Mouse (Mus musculus): ENCODE measurements at regions not wholly inside any gene's neighbourhood (a gene's known extent, or its start where the extent isn't known, plus 50 kb on each side); places are given as distances from the start of the nearest gene placed in this dataset.
"Not testable (repeated sequence)": the region's sequence is repeated elsewhere in the genome, so short reads cannot be mapped to it uniquely, and the experiment has no call there.

DNA sequence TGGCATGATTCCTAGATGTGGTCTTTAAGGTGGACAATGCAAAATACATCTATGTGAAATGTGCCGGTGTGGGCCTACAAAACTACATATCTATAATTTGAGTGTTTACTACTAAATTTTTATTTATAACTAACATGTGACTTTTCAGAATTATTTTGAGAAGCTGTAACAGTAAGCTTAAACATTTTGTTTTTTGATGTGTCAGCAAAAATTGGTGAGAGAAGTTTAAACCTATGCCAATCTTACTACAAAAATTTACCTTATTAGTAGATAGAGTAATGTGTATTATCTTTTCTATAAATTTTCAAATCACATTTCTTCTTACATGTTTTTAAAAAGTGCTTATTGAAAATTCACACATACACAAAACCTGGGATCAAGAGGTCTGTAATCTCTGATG, 525.1 kb upstream of the Rorb start:
- H3K27ac ChIP-seq (replicated peaks; ENCODE audit: low read depth, low read length): no peak overlapping the region
- no peaks in the 10 kb centered on the region for H3K36me3 ChIP-seq (ENCODE audit: control insufficient read depth, insufficient read depth, low read length)
- 95% methylated on average over 1 of the region's 1 CpGs for WGBS
- ATAC-seq (ENCODE audit: insufficient number of reproducible peaks, low FRiP score, low TSS enrichment, low read depth) (no peak), DNase-seq (ENCODE audit: low spot score) (no peak)
- H3K9ac ChIP-seq (ENCODE audit: low read length): no peak overlapping the region
- no peaks in the 10 kb centered on the region for H3K27me3 ChIP-seq (ENCODE audit: control insufficient read depth, insufficient read depth, low read length)
- H3K4me3 ChIP-seq (ENCODE audit: low read depth, low read length): no peak overlapping the region
- no peaks in the 10 kb centered on the region for H3K4me1 ChIP-seq (ENCODE audit: control insufficient read depth, insufficient read depth, low read length)
- H3K4me2 ChIP-seq (ENCODE audit: low read depth, severe bottlenecking): no peak overlapping the region
- H3K9me3 ChIP-seq (ENCODE audit: control insufficient read depth, low read length): no peaks in the 10 kb centered on the region

DNA sequence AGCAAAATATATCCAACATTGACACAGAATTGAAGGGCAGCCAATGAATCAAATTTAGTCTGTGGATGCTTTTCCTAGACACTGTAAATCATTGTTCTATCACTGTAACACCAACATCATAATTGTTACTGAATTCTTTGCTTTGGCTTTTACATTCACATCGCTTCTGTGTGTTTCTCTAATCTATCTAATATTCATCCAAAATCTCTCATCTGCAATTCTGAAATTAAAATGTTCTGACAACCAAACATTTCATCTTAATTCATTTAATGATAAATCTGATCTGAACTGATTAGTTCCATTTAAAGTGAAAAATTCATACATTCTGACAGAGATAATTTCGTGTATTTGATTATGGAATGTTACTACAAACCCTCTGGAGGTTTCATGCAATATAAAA, 476.9 kb upstream of the Rorb start:
- no peak overlapping the region for H3K4me3 ChIP-seq (ENCODE audit: low read depth, low read length)
- no peak overlapping the region for H3K4me2 ChIP-seq (ENCODE audit: low read depth, severe bottlenecking)
- H3K9ac ChIP-seq (ENCODE audit: low read length): no peak overlapping the region
- H3K27me3 ChIP-seq (ENCODE audit: control insufficient read depth, insufficient read depth, low read length): no peaks in the 10 kb centered on the region
- WGBS: 52% methylated on average over 2 of the region's 2 CpGs
- H3K9me3 ChIP-seq (ENCODE audit: control insufficient read depth, low read length): no peaks in the 10 kb centered on the region
- H3K36me3 ChIP-seq (ENCODE audit: control insufficient read depth, insufficient read depth, low read length): no peaks in the 10 kb centered on the region
- no peak overlapping the region for H3K27ac ChIP-seq (replicated peaks; ENCODE audit: low read depth, low read length)
- no peak for ATAC-seq (ENCODE audit: insufficient number of reproducible peaks, low FRiP score, low TSS enrichment, low read depth)
- DNase-seq (ENCODE audit: low spot score): no peak
- no peaks in the 10 kb centered on the region for H3K4me1 ChIP-seq (ENCODE audit: control insufficient read depth, insufficient read depth, low read length)

DNA sequence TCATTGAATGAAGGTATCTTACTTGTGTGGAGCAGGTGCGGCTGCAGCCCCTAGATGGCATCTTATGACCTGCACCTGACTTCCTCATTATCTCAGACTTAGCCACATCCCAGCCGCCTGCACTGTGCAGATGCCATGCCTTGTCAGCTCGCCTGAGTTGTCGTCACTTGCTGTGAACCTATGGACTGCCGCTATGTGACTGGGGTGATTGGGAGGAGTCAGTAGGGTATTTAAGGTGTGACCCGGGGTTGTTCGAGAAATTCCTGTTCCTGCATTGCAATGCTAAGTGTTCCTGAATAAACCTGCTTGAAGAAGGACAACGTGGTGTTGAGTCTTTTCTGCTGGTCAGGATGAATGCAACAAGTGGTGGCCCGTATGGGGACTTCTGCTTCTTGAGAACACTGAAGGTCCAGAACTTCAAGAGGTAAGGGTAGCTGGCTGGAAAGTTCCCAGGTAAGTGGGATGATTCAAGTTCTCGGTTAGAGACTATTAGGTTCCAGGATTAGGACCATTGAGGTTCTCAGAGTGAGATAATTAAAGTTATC, 464.1 kb upstream of the Rorb start:
- 89% methylated on average over 10 of the region's 10 CpGs for WGBS
- H3K27me3 ChIP-seq (ENCODE audit: control insufficient read depth, insufficient read depth, low read length); DNase-seq (ENCODE audit: low spot score); ATAC-seq (ENCODE audit: insufficient number of reproducible peaks, low FRiP score, low TSS enrichment, low read depth); H3K9me3 ChIP-seq (ENCODE audit: control insufficient read depth, low read length); H3K4me2 ChIP-seq (ENCODE audit: low read depth, severe bottlenecking); H3K36me3 ChIP-seq (ENCODE audit: control insufficient read depth, insufficient read depth, low read length); H3K4me1 ChIP-seq (ENCODE audit: control insufficient read depth, insufficient read depth, low read length); H3K9ac ChIP-seq (ENCODE audit: low read length); H3K27ac ChIP-seq (replicated peaks; ENCODE audit: low read depth, low read length); H3K4me3 ChIP-seq (ENCODE audit: low read depth, low read length): not testable (repeated sequence)

DNA sequence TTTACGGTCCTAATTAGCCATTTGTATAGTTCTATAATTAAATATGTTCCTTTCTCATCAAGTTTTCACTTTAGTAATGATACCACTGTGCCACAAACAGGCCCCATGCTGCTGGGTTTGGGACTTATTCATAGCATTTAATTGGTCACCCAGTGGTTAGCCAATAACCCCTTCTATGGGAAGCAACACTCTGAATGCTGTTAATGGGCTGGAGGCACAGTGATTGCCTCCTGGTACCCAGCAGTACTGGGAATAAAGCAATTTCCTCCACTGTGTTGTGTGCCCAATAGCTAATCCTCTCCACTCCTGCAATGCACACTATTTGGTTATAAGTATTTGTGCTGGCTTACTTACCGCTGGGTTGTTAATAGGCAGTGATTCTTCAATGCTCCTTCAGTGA, 453.7 kb upstream of the Rorb start:
- Histone ChIP-seq H3K9me3 (ENCODE audit: control insufficient read depth, low read length) (no peaks in the 10 kb centered on the region), H3K27me3 (ENCODE audit: control insufficient read depth, insufficient read depth, low read length) (no peaks in the 10 kb centered on the region), H3K4me2 (ENCODE audit: low read depth, severe bottlenecking) (no peak overlapping the region), H3K9ac (ENCODE audit: low read length) (no peak overlapping the region), H3K4me3 (ENCODE audit: low read depth, low read length) (no peak overlapping the region), H3K27ac (replicated peaks; ENCODE audit: low read depth, low read length) (no peak overlapping the region), H3K36me3 (ENCODE audit: control insufficient read depth, insufficient read depth, low read length) (no peaks in the 10 kb centered on the region), H3K4me1 (ENCODE audit: control insufficient read depth, insufficient read depth, low read length) (no peaks in the 10 kb centered on the region)
- DNase-seq (ENCODE audit: low spot score): no peak
- 61% methylated on average over 2 of the region's 2 CpGs for WGBS
- 0 out of 2 replicates have a peak, but pooled peaks have one; percentile 26 for ATAC-seq (ENCODE audit: insufficient number of reproducible peaks, low FRiP score, low TSS enrichment, low read depth)

DNA sequence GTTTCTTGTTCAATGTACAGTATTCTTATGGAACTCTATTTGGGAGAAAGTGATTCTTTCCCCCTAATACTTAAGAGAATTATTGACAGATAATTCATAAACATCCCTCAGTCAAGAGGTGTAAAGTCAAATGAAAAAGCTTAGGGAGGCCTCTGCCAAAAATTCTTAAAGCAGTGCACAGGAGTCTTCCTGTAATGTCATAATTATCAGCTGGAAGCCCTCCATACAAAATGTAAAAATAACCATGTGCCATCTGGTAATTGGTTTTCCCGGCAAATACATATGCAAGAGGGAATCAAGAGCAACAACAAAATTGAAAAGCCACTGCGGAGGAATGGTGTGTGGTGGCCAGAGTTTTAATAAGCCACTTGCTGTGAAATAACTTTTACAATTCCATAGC, 424.1 kb upstream of the Rorb start:
- Histone ChIP-seq H3K27ac (replicated peaks; ENCODE audit: low read depth, low read length) (no peak overlapping the region), H3K36me3 (ENCODE audit: control insufficient read depth, insufficient read depth, low read length) (no peaks in the 10 kb centered on the region), H3K4me2 (ENCODE audit: low read depth, severe bottlenecking) (no peak overlapping the region), H3K4me1 (ENCODE audit: control insufficient read depth, insufficient read depth, low read length) (no peaks in the 10 kb centered on the region), H3K9ac (ENCODE audit: low read length) (no peak overlapping the region), H3K4me3 (ENCODE audit: low read depth, low read length) (no peak overlapping the region), H3K9me3 (ENCODE audit: control insufficient read depth, low read length) (no peaks in the 10 kb centered on the region), H3K27me3 (ENCODE audit: control insufficient read depth, insufficient read depth, low read length) (no peaks in the 10 kb centered on the region)
- WGBS: 85% methylated on average over 2 of the region's 2 CpGs
- no peak for ATAC-seq (ENCODE audit: insufficient number of reproducible peaks, low FRiP score, low TSS enrichment, low read depth)
- DNase-seq (ENCODE audit: low spot score): no peak

DNA sequence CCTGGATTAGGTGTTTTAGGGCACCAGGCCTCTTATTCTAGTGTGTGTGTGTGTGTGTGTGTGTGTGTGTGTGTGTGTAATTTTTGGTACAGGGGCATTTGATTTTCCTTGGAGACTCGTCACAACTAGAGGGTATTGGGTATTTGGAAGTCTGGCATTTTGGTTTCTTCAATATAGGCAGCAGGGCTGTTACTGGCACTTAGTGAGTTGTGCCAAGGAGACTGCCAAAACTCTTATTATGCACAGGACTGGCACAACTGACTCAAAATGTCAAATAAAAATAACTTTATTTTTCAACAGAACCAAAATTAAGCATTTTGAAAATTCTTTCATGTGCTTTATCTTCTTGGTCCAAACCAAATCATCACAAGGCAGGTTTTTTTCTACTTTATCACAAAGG, 413.2 kb upstream of the Rorb start:
- ATAC-seq (ENCODE audit: insufficient number of reproducible peaks, low FRiP score, low TSS enrichment, low read depth) (no peak), DNase-seq (ENCODE audit: low spot score) (no peak)
- Histone ChIP-seq H3K36me3 (ENCODE audit: control insufficient read depth, insufficient read depth, low read length) (no peaks in the 10 kb centered on the region), H3K4me3 (ENCODE audit: low read depth, low read length) (no peak overlapping the region), H3K4me2 (ENCODE audit: low read depth, severe bottlenecking) (no peak overlapping the region), H3K9ac (ENCODE audit: low read length) (no peak overlapping the region), H3K4me1 (ENCODE audit: control insufficient read depth, insufficient read depth, low read length) (no peaks in the 10 kb centered on the region), H3K27ac (replicated peaks; ENCODE audit: low read depth, low read length) (no peak overlapping the region), H3K27me3 (ENCODE audit: control insufficient read depth, insufficient read depth, low read length) (no peaks in the 10 kb centered on the region), H3K9me3 (ENCODE audit: control insufficient read depth, low read length) (no peaks in the 10 kb centered on the region)
- 86% methylated on average over 1 of the region's 1 CpGs for WGBS

DNA sequence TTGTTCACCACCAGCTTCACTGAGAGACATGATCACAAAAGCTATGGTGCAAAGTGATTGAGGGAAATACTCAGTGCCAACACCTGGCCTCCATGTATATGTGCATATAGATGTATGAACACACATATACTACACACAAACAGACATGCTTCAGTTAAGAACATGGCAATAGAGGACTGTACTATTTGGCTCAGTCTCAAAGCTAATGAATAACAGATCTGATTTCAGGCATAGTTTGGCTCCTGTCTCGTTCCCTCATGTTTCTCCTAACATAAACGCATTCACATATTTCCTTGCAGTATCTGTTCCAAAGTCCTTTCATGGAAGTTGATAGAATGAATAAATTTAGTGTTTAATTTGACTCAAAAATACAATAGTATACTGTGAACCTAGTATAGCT, 412.6 kb upstream of the Rorb start:
- no peak for DNase-seq (ENCODE audit: low spot score)
- 68% methylated on average over 2 of the region's 2 CpGs for WGBS
- H3K4me2 ChIP-seq (ENCODE audit: low read depth, severe bottlenecking): no peak overlapping the region
- ATAC-seq (ENCODE audit: insufficient number of reproducible peaks, low FRiP score, low TSS enrichment, low read depth): no peak
- H3K27ac ChIP-seq (replicated peaks; ENCODE audit: low read depth, low read length): no peak overlapping the region
- H3K27me3 ChIP-seq (ENCODE audit: control insufficient read depth, insufficient read depth, low read length): no peaks in the 10 kb centered on the region
- no peaks in the 10 kb centered on the region for H3K9me3 ChIP-seq (ENCODE audit: control insufficient read depth, low read length)
- H3K36me3 ChIP-seq (ENCODE audit: control insufficient read depth, insufficient read depth, low read length): no peaks in the 10 kb centered on the region
- no peak overlapping the region for H3K9ac ChIP-seq (ENCODE audit: low read length)
- no peak overlapping the region for H3K4me3 ChIP-seq (ENCODE audit: low read depth, low read length)
- H3K4me1 ChIP-seq (ENCODE audit: control insufficient read depth, insufficient read depth, low read length): no peaks in the 10 kb centered on the region

DNA sequence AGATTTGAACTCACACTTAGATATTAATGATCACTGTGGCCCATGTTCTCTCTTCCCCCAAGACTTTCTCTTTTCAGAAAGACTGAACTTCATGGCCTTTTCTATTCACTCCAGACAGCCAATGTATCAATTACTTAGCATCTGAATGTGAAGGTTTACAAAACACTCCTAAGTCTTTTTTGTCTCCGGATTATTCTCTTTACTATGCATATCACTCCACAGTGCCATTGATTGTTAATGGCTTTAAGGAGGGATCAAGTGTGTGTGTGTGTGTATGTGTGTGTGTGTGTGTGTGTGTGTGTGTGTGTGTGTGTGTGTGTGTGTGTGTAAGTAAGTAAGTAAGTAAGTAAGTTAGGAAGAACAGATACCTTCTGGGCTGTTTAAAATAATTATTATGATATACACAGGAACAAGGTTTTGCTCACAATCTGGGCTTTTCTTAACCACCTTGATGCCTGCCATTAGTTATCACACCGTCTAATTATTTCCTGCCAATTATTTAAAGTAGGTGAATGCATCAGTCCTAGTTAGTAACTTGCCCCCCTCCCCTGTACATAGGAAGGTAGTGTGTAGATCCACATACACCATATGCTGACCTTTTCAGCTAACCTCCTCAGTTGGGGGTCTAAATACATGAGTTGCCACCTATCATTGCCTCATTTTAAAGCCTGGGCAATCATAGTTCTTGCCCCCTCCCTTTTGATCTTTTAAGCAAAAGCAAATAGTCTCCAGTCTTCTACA, 367.4 kb upstream of the Rorb start:
- Histone ChIP-seq H3K9me3 (ENCODE audit: control insufficient read depth, low read length) (no peaks in the 10 kb centered on the region), H3K9ac (ENCODE audit: low read length) (no peak overlapping the region), H3K4me3 (ENCODE audit: low read depth, low read length) (no peak overlapping the region), H3K27ac (replicated peaks; ENCODE audit: low read depth, low read length) (no peak overlapping the region), H3K27me3 (ENCODE audit: control insufficient read depth, insufficient read depth, low read length) (no peaks in the 10 kb centered on the region), H3K36me3 (ENCODE audit: control insufficient read depth, insufficient read depth, low read length) (no peaks in the 10 kb centered on the region), H3K4me2 (ENCODE audit: low read depth, severe bottlenecking) (no peak overlapping the region), H3K4me1 (ENCODE audit: control insufficient read depth, insufficient read depth, low read length) (no peaks in the 10 kb centered on the region)
- ATAC-seq (ENCODE audit: insufficient number of reproducible peaks, low FRiP score, low TSS enrichment, low read depth): no peak
- WGBS: 67% methylated on average over 2 of the region's 2 CpGs
- DNase-seq (ENCODE audit: low spot score): no peak
